In genomic region chr1:25180615-25181014, GRCm38 (mm10) we compare ENCODE assay signal across 16 mouse cellular contexts.
DNase-seq lines count a peak whose midpoint lies in the region; ATAC-seq and TF ChIP-seq lines count a peak whose summit lies in the region.
"Had no signal": no experiment of that assay in that cellular context is flagged by ENCODE, and none has a peak within 500 bp of the region (broad histone marks: within the 10 kb centered on the region; RNA-seq: fewer than 3 reads in every experiment).

No protein-coding gene starts in this region.

- H3K36me3 ChIP-seq in forebrain, embryonic 11.5 days (ENCODE audit: control insufficient read depth, insufficient read depth, low read length) = no peaks in the 10 kb centered on the region
- no peaks in the 10 kb centered on the region for H3K36me3 ChIP-seq in hindbrain, embryonic 14.5 days (replicated peaks; ENCODE audit: control insufficient read depth, insufficient read depth)
- H3K36me3 ChIP-seq in midbrain, embryonic 15.5 days (replicated peaks) = no peaks in the 10 kb centered on the region
- no peaks in the 10 kb centered on the region for H3K36me3 ChIP-seq in intestine, embryonic 16.5 days (ENCODE audit: control insufficient read depth, insufficient read depth, low read length)
- H3K36me3 ChIP-seq in stomach, postnatal 0 days (ENCODE audit: control insufficient read depth, insufficient read depth, low read length) = no peaks in the 10 kb centered on the region
- H3K36me3 ChIP-seq: limb, embryonic 10.5 days; liver, embryonic 12.5 days; lung, embryonic 15.5 days; stomach, embryonic 15.5 days had no signal

- H3K9me3 ChIP-seq in forebrain, embryonic 11.5 days (ENCODE audit: control insufficient read depth, low read length) = no peaks in the 10 kb centered on the region
- no peaks in the 10 kb centered on the region for H3K9me3 ChIP-seq in hindbrain, embryonic 14.5 days (ENCODE audit: control insufficient read depth, low read length)
- no peaks in the 10 kb centered on the region for H3K9me3 ChIP-seq in midbrain, embryonic 15.5 days
- H3K9me3 ChIP-seq in intestine, embryonic 16.5 days (ENCODE audit: control insufficient read depth, low read length) = no peaks in the 10 kb centered on the region
- no peaks in the 10 kb centered on the region for H3K9me3 ChIP-seq in stomach, postnatal 0 days (ENCODE audit: control insufficient read depth, low read length)
- H3K9me3 ChIP-seq: limb, embryonic 10.5 days; liver, embryonic 12.5 days; lung, embryonic 15.5 days; stomach, embryonic 15.5 days had no signal

- no peak for TF ChIP-seq POLR2A in brain, embryonic 14.5 days (IDR thresholded peaks at IDR 0.05; ENCODE audit: borderline replicate concordance, extremely low read depth, insufficient read depth, insufficient read length, poor library complexity, severe bottlenecking)

- TF ChIP-seq EP300 in stomach, postnatal 0 days (optimal IDR thresholded peaks at IDR 0.05) = no peak

- peak; percentile 91 for DNase-seq in brain, embryonic 14.5 days (ENCODE audit: low read depth)
- DNase-seq in forebrain, embryonic 11.5 days (ENCODE audit: low spot score) = peak; percentile 63
- no peak for DNase-seq in hindbrain, embryonic 14.5 days (ENCODE audit: low spot score)
- DNase-seq in spleen, adult 12 weeks (ENCODE audit: low spot score) = no peak
- no peak for DNase-seq in stomach, postnatal 0 days (ENCODE audit: low spot score)
- DNase-seq: gastrocnemius, adult 2 months; heart, adult 11 months; kidney, adult 8-10 months; spleen, adult 18-20 months; thymus, postnatal 14 days had no signal

- no peak overlapping the region for H3K9ac ChIP-seq in forebrain, embryonic 11.5 days (ENCODE audit: low read length)
- no peak overlapping the region for H3K9ac ChIP-seq in hindbrain, embryonic 14.5 days
- no peak overlapping the region for H3K9ac ChIP-seq in midbrain, embryonic 15.5 days
- H3K9ac ChIP-seq in intestine, embryonic 16.5 days (ENCODE audit: low read depth, low read length) = no peak overlapping the region
- H3K9ac ChIP-seq in stomach, postnatal 0 days (ENCODE audit: low read length) = no peak overlapping the region
- H3K9ac ChIP-seq: liver, embryonic 12.5 days; lung, embryonic 15.5 days; stomach, embryonic 15.5 days had no signal

- no peaks in the 10 kb centered on the region for H3K27me3 ChIP-seq in forebrain, embryonic 11.5 days (ENCODE audit: control insufficient read depth, insufficient read depth, low read length)
- H3K27me3 ChIP-seq in hindbrain, embryonic 14.5 days (ENCODE audit: control insufficient read depth, insufficient read depth, low read length) = no peaks in the 10 kb centered on the region
- no peaks in the 10 kb centered on the region for H3K27me3 ChIP-seq in midbrain, embryonic 15.5 days (replicated peaks)
- no peaks in the 10 kb centered on the region for H3K27me3 ChIP-seq in intestine, embryonic 16.5 days (replicated peaks; ENCODE audit: control insufficient read depth, insufficient read depth, low read length)
- no peaks in the 10 kb centered on the region for H3K27me3 ChIP-seq in stomach, postnatal 0 days (ENCODE audit: control insufficient read depth, insufficient read depth, low read length)
- H3K27me3 ChIP-seq: liver, embryonic 12.5 days; lung, embryonic 15.5 days; stomach, embryonic 15.5 days had no signal

- H3K4me3 ChIP-seq in forebrain, embryonic 11.5 days (ENCODE audit: low read depth, low read length) = no peak overlapping the region
- H3K4me3 ChIP-seq in hindbrain, embryonic 14.5 days (replicated peaks; ENCODE audit: low read length) = no peak overlapping the region
- no peak overlapping the region for H3K4me3 ChIP-seq in midbrain, embryonic 15.5 days
- H3K4me3 ChIP-seq in intestine, embryonic 16.5 days (ENCODE audit: low read length) = no peak overlapping the region
- H3K4me3 ChIP-seq in stomach, postnatal 0 days (ENCODE audit: low read depth, low read length) = no peak overlapping the region
- H3K4me3 ChIP-seq: gastrocnemius, adult 2 months; limb, embryonic 10.5 days; liver, embryonic 12.5 days; lung, embryonic 15.5 days; stomach, embryonic 15.5 days had no signal

- peaks cover 15% of the 10 kb centered on the region; the same call in 1 of the 2 replicates for H3K4me1 ChIP-seq in forebrain, embryonic 11.5 days (replicated peaks; ENCODE audit: control insufficient read depth, insufficient read depth, low read length)
- H3K4me1 ChIP-seq in hindbrain, embryonic 14.5 days (replicated peaks; ENCODE audit: control insufficient read depth, insufficient read depth, low read length) = peaks cover 12% of the 10 kb centered on the region
- H3K4me1 ChIP-seq in midbrain, embryonic 15.5 days = peaks cover 32% of the 10 kb centered on the region
- H3K4me1 ChIP-seq in intestine, embryonic 16.5 days (ENCODE audit: control insufficient read depth, insufficient read depth, low read length) = no peaks in the 10 kb centered on the region
- H3K4me1 ChIP-seq in stomach, postnatal 0 days (replicated peaks; ENCODE audit: control insufficient read depth, insufficient read depth) = no peaks in the 10 kb centered on the region
- H3K4me1 ChIP-seq: liver, embryonic 12.5 days; lung, embryonic 15.5 days; stomach, embryonic 15.5 days had no signal

- H3K27ac ChIP-seq in forebrain, embryonic 11.5 days (ENCODE audit: low read depth, low read length) = peak overlapping the region; percentile 53
- H3K27ac ChIP-seq in hindbrain, embryonic 14.5 days = peak overlapping the region; percentile 51
- H3K27ac ChIP-seq in midbrain, embryonic 15.5 days = peak overlapping the region; percentile 78
- H3K27ac ChIP-seq in intestine, embryonic 16.5 days (ENCODE audit: low read length) = no peak overlapping the region
- no peak overlapping the region for H3K27ac ChIP-seq in stomach, postnatal 0 days (replicated peaks)
- H3K27ac ChIP-seq: gastrocnemius, adult 2 months; limb, embryonic 10.5 days; liver, embryonic 12.5 days; lung, embryonic 15.5 days; stomach, embryonic 15.5 days had no signal

- TF ChIP-seq CTCF in brain, embryonic 14.5 days (IDR thresholded peaks at IDR 0.05; ENCODE audit: borderline replicate concordance, extremely low read depth, insufficient read depth, insufficient read length) = no peak
- TF ChIP-seq CTCF in stomach, postnatal 0 days (IDR thresholded peaks at IDR 0.05; ENCODE audit: low read depth) = no peak

- 8% methylated on average over 6 of the region's 6 CpGs for WGBS in forebrain, embryonic 11.5 days
- 23% methylated on average over 6 of the region's 6 CpGs for WGBS in hindbrain, embryonic 14.5 days
- 10% methylated on average over 6 of the region's 6 CpGs for WGBS in midbrain, embryonic 15.5 days
- WGBS in intestine, embryonic 16.5 days = 65% methylated on average over 6 of the region's 6 CpGs
- 72% methylated on average over 6 of the region's 6 CpGs for WGBS in stomach, postnatal 0 days

- peak; percentile 75; the same call in 1 of the 2 replicates for ATAC-seq in forebrain, embryonic 11.5 days (replicated peaks; ENCODE audit: low FRiP score)
- peak; percentile 32; the same call in 1 of the 2 replicates for ATAC-seq in hindbrain, embryonic 14.5 days (ENCODE audit: low FRiP score)
- peak; percentile 35 for ATAC-seq in midbrain, embryonic 15.5 days (replicated peaks)
- no peak for ATAC-seq in intestine, embryonic 16.5 days
- no peak for ATAC-seq in stomach, postnatal 0 days (ENCODE audit: low FRiP score, low TSS enrichment)
- ATAC-seq: liver, embryonic 12.5 days had no signal

- no peak overlapping the region for H3K4me2 ChIP-seq in forebrain, embryonic 11.5 days (ENCODE audit: low read depth, low read length, severe bottlenecking)
- no peak overlapping the region for H3K4me2 ChIP-seq in hindbrain, embryonic 14.5 days (replicated peaks)
- H3K4me2 ChIP-seq in midbrain, embryonic 15.5 days = no peak overlapping the region
- no peak overlapping the region for H3K4me2 ChIP-seq in intestine, embryonic 16.5 days (ENCODE audit: low read depth, low read length)
- H3K4me2 ChIP-seq in stomach, postnatal 0 days (replicated peaks; ENCODE audit: low read depth) = no peak overlapping the region
- H3K4me2 ChIP-seq: liver, embryonic 12.5 days; lung, embryonic 15.5 days; stomach, embryonic 15.5 days had no signal

Comparison
In these comparisons a context has a peak if more than half of its experiments do, and no peak if none do; other contexts are left out.
1. DNase-seq: peak in brain, embryonic 14.5 days (single experiment) and forebrain, embryonic 11.5 days (single experiment); none in hindbrain, embryonic 14.5 days (single experiment), spleen, adult 12 weeks (single experiment) and stomach, postnatal 0 days (single experiment).
2. ATAC-seq: peak in forebrain, embryonic 11.5 days (single experiment), hindbrain, embryonic 14.5 days (single experiment) and midbrain, embryonic 15.5 days (single experiment); none in intestine, embryonic 16.5 days (single experiment) and stomach, postnatal 0 days (single experiment).
3. H3K27ac ChIP-seq: peak in forebrain, embryonic 11.5 days (single experiment), hindbrain, embryonic 14.5 days (single experiment) and midbrain, embryonic 15.5 days (single experiment); none in intestine, embryonic 16.5 days (single experiment) and stomach, postnatal 0 days (single experiment).